Mouse (Mus musculus) bone marrow macrophage, adult 2 months (primary cell): Measurements from ENCODE around the gene Ccdc15. TPM values are rescaled to one million over a fixed set of nuclear protein-coding genes. Genes with fewer than 3 reads are reported as not detected.
"Not testable (repeated sequence)": the region's sequence is repeated elsewhere in the genome, so short reads cannot be mapped to it uniquely, and the experiment has no call there.

Experiments
- H3K27ac ChIP-seq: 2 replicates; pipeline ENCODE4 v1.5.1; 2012; ENCODE audit warnings: low read depth, low read length; ENCODE audit not compliant: insufficient read depth
- H3K4me1 ChIP-seq: 2 replicates; pipeline ENCODE4 v1.6.1; 2012; ENCODE audit warnings: low read length; ENCODE audit not compliant: control insufficient read depth, insufficient read depth
- H3K4me3 ChIP-seq: 2 replicates; pipeline ENCODE4 v1.5.1; 2012; ENCODE audit warnings: mild to moderate bottlenecking, low read length, moderate library complexity; ENCODE audit not compliant: insufficient read depth
- CTCF ChIP-seq: IDR thresholded peaks from 2 replicates; pipeline ENCODE4 v1.5.1; 2012; ENCODE audit warnings: low read depth, mild to moderate bottlenecking, low read length, moderate library complexity
- POLR2A ChIP-seq: IDR thresholded peaks from 2 replicates; pipeline ENCODE4 v1.6.1; 2012; ENCODE audit warnings: mild to moderate bottlenecking, low read depth, low read length, borderline replicate concordance
- polyA plus RNA-seq: library from polyadenylated mRNA; stranded (reverse); fragments of >200 nt; gene quantifications from 2 replicates; pipeline ENCODE4 v1.2.4, GENCODE M21; 2012; ENCODE audit not compliant: missing spikeins, insufficient read depth, insufficient read length

Ccdc15 gene
- polyA plus RNA-seq, 1 experiment = 1.9 TPM

GRCm38 (mm10) chr9:37351266-37351665 lies 3.0 kb upstream of the Ccdc15 start:
- TF ChIP-seq CTCF (no peak), POLR2A (no peak)

GRCm38 (mm10) chr9:37349050-37349449 lies 818 bp upstream of the Ccdc15 start:
- Histone ChIP-seq H3K4me3 (peak overlapping the region; percentile 92), H3K27ac (no peak overlapping the region), H3K4me1 (peaks cover 11% of the 10 kb centered on the region; the same call in 1 of the 2 replicates)
- TF ChIP-seq CTCF (no peak), POLR2A (no peak)

More at GRCm38 (mm10) chr9:37351266-37351665, 3.0 kb upstream of the Ccdc15 start:
- Histone ChIP-seq H3K4me3 (no peak overlapping the region), H3K27ac (no peak overlapping the region), H3K4me1 (peaks cover 11% of the 10 kb centered on the region; the same call in 1 of the 2 replicates)

DNA sequence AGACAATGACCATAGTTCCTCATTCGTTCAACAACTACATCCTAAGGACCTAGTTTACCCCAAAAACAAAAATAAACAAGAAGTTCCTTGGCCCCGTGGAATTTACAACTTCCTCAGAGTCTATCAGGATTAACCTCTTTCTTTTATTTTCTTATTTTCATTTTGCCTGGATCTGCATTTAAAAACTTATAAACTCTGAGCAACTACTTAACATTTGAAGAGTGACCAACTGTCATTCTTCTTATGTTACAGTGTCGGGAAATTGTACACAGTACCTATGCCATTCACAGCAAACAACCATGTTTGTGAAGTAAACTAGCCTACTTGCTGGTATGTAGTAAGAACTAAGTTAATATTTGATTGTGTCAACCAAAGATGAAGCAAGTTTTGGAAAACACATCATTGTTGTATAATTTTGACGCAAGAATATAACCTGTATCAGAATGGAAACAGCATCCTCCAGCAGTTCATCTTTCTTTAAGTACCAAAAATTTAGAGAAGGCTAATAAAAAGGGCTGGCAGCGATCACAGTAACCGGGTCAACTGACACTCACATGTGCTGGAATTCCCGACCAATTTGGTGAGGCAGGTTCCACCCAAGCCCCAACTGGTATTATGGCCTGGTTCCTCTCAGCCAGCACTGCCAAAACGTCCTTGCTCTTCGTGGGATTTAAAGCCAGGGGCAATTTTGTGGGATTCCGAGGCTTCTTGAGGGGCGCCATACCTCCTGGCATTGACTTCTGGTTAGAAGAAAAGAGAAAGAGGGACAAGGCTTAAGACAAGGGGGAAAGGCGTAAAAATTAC lies 846 bp downstream of the Ccdc15 start:
- Histone ChIP-seq H3K4me3 (peak overlapping the region; percentile 92), H3K4me1 (peaks cover 11% of the 10 kb centered on the region; the same call in 1 of the 2 replicates), H3K27ac (peak overlapping the region; percentile 71)
- no peak for TF ChIP-seq CTCF
- no peak for TF ChIP-seq POLR2A

- Histone ChIP-seq H3K4me3 (no peak overlapping the region), H3K4me1 (peaks cover 5% of the 10 kb centered on the region; the same call in 1 of the 2 replicates), H3K27ac (no peak overlapping the region)
- no peak for TF ChIP-seq CTCF
- no peak for TF ChIP-seq POLR2A
Observed at GRCm38 (mm10) chr9:37345406-37345805, 2.8 kb downstream of the Ccdc15 start.

GRCm38 (mm10) chr9:37329456-37329855 lies 18.8 kb downstream of the Ccdc15 start:
- no peak overlapping the region for H3K27ac ChIP-seq
- H3K4me1 ChIP-seq = peaks cover 2% of the 10 kb centered on the region; the same call in 1 of the 2 replicates
- no peak for TF ChIP-seq POLR2A
- TF ChIP-seq CTCF = no peak
- H3K4me3 ChIP-seq = no peak overlapping the region

- Histone ChIP-seq H3K27ac (no peak overlapping the region), H3K4me3 (no peak overlapping the region), H3K4me1 (peaks cover 5% of the 10 kb centered on the region)
- TF ChIP-seq CTCF (no peak), POLR2A (no peak)
Observed at GRCm38 (mm10) chr9:37301720-37302119, 46.5 kb downstream of the Ccdc15 start.

DNA sequence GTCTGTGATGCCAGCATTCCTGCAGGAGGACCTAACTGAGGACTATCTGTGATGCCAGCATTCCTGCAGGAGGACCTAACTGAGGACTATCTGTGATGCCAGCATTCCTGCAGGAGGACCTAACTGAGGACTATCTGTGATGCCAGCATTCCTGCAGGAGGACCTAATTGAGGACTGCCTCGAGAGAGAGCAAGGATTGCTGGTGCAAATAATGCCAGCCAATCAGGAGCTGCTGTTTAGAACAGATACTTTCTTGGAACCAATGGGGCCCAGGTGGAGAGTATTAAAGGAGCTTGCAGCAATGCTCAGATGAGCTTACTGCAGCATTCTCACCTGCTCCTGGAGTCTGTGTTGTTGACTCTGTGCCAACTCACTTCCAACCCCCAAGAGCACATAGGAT lies 47.7 kb downstream of the Ccdc15 start:
- not testable (repeated sequence) for H3K4me3 ChIP-seq, H3K27ac ChIP-seq, H3K4me1 ChIP-seq

DNA sequence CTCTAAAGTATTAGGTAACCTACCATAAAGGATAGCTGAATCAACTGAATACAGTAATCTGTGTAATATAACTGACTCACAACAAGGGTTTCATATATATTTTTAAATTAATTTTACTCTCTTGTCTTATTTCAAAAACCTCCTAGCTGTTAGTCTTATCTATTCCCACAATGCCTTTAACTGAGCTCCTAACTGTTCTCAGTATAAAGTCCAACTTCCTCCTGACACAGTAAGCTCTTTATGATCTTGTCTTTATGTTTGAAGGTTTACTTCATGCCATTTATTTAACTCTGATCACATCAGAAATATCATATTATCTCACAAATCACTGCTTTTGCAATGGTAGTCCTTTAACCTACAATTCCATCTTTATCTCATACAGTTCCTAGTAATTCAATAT lies 52.6 kb downstream of the Ccdc15 start:
- Histone ChIP-seq H3K4me3 (no peak overlapping the region), H3K4me1 (no peaks in the 10 kb centered on the region), H3K27ac (no peak overlapping the region)
- TF ChIP-seq CTCF = no peak
- TF ChIP-seq POLR2A = no peak

DNA sequence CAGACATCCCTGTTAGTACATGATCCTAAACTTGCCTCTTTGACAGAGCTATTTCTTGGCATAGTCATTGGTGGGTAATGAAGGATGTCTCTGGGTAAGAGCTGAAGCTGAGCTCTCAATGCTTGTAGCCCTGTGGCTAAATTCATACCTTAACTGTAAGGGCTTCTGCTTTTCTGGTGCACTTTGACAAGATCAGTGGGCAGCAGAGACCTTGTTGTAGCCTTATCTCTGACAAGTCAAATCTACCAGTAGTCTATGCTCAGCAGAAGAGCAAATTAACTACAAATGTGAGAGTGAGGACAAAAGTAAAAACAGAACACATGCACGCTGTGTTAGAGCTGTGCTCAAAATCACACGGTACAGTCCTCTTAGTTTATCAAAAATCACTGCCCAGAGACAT lies 81.6 kb downstream of the Ccdc15 start:
- H3K4me3 ChIP-seq = no peak overlapping the region
- TF ChIP-seq POLR2A (no peak), CTCF (no peak)
- peaks cover 12% of the 10 kb centered on the region for H3K4me1 ChIP-seq
- H3K27ac ChIP-seq = no peak overlapping the region

DNA sequence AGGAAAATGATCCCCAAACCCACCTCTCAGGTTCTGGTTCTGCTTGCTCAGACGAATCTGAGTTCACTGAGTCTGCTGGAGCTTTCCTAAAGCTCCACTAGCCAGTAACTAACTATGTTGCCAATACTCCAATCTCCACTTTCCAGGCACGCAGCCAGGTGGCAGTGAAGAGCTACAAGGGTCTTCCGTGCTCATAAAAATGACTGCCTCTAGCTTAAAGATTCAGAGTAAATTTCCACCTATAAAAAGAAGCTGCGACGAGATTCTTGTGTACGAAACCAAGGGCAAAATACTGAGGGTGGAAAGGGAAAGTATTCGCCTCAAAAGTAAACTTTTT lies 92.4 kb downstream of the Ccdc15 start:
- TF ChIP-seq POLR2A = no peak
- TF ChIP-seq CTCF = peak; percentile 33; the same call in 1 of the 2 replicates
- peak overlapping the region; percentile 81 for H3K4me3 ChIP-seq
- H3K4me1 ChIP-seq = peaks cover 23% of the 10 kb centered on the region
- peak overlapping the region; percentile 85 for H3K27ac ChIP-seq
